Mouse (Mus musculus): ENCODE data around the gene Ptgds. TPM values are rescaled to one million over a fixed set of nuclear protein-coding genes. Genes with fewer than 3 reads are reported as not detected.
A peak's percentile ranks its signal among the peaks of the same experiment; 100 is the strongest.

Ptgds gene
- 100 to 1,000 TPM; 450 to 656 TPM for total RNA-seq (2021)
- long read RNA-seq, experiment 1, transcript Ptgds-204 (6 exons, 645 nt) = minor isoform, 56 of 553 reads
- long read RNA-seq, experiment 1, transcript Ptgds-201 (7 exons, 901 nt) = major isoform, 310 of 553 reads
- long read RNA-seq, experiment 1, transcript Ptgds-203 (7 exons, 775 nt) = minor isoform, 102 of 553 reads
- long read RNA-seq, experiment 1, transcript Ptgds-202 (8 exons, 830 nt) = minor isoform, 17 of 553 reads
- long read RNA-seq, experiment 1, partial matches to known transcripts = 42 of 553 reads
- long read RNA-seq, experiment 1, other reads (novel, unspliced or antisense) = 24 of 553 reads
- long read RNA-seq, experiment 2, transcript Ptgds-201 (7 exons, 901 nt) = major isoform, 281 of 503 reads
- long read RNA-seq, experiment 2, transcript Ptgds-203 (7 exons, 775 nt) = minor isoform, 85 of 503 reads
- long read RNA-seq, experiment 2, transcript Ptgds-202 (8 exons, 830 nt) = minor isoform, 24 of 503 reads
- long read RNA-seq, experiment 2, transcript Ptgds-204 (6 exons, 645 nt) = minor isoform, 41 of 503 reads
- long read RNA-seq, experiment 2, partial matches to known transcripts = 38 of 503 reads
- long read RNA-seq, experiment 2, other reads (novel, unspliced or antisense) = 30 of 503 reads

DNA sequence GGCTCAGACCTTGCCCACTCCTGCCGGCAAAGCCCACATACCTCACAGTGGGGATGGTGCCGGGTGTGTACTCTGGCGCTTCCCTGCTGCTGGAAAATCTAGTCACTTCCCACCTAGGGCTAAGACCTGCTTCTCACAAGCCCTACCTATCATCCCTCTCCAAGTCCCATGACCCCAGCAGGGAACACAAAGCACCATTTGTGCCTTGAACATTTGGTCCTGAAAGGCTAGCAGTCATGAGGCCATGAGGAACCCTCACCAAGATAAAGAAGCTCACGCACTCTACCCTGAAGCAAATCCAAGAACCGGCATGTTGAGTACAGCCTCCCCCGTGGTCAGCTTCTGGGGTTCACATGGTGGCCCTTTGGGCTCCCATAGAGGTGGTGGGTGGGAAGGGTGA, at the start of gene Ptgds:
Ptgds (minus strand) TSS at position 78 of the 400 bp plus-strand sequence.
- peak; percentile 50 to 69 for DNase-seq

DNA sequence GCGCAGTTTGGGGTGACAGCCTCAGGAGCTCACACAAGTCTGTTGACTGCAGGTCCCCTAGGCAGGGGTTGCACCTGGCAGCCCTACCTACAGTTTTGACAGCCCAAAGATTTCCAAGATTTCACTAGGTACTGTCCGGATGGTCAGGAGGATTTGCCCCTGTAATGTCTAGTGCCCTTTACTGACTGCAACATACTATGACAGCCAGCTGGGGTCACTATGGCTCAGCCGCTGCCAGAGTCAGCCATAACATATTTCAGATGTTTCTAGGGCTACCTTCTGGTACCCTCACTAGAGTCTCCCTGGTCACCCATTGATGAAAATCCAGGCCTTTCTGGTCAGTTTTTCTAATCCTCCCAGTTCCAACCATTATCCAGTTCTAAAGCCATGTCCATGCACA, 40.1 kb upstream of the Ptgds start:
- no peak for DNase-seq

DNA sequence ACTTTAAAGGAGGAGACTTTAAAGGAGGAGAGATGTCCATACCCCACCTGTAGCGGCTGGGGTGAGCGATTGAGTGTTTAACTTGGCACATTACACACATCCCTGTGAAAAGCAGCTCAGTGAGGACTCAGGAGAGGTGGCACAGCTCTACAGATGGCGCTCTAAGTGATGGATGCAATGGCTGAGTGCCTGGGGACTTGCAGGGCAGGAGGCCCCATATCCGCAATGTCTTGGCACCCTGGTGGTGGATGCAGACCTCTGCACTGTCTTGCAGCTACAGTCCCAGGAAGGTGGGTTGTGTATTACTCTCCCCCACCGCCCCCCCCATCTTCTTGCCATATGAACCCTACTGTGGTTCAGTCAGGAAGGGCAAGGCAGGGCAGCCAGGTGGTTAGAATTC, 37.1 kb upstream of the Ptgds start:
- DNase-seq = no peak

DNA sequence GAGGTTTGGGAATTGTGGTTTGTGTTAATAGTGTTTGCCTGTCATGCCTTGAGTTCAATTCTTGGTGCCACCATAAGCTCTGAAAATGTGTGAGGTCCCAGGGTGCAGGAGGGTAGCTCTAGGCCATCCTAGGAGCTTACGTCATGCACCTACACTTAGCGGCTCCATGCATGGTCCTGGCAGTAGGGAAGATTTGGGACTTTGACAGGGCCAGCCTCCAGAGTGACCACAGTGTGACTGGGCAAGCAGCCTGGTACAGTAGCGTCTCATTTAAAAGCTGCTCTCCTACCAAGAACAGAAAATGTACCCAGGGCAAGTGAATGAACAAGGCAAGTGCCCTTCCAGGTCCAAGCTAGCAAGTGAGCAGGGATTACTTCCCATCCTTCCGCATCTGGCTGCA, 36.0 kb upstream of the Ptgds start:
- no peak for DNase-seq

DNA sequence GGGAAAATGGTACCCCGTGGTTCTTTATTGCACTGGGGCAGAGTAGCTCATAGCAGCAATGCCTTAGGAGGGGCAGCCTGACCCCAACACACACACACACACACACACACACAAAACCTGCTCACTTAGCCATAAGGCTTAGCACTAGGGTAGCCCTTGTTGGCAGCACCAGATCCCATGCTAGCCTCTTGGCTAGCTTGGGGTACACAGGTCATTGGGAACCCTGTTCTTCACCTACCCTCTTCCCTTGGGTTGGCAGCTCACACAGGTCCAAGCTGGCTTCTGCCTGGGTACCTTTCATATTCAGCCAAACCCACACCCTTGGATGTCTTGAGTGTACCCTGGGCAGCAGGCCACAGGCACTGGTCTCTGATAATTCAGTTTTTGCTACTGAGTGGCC, 35.2 kb upstream of the Ptgds start:
- no peak for DNase-seq

DNA sequence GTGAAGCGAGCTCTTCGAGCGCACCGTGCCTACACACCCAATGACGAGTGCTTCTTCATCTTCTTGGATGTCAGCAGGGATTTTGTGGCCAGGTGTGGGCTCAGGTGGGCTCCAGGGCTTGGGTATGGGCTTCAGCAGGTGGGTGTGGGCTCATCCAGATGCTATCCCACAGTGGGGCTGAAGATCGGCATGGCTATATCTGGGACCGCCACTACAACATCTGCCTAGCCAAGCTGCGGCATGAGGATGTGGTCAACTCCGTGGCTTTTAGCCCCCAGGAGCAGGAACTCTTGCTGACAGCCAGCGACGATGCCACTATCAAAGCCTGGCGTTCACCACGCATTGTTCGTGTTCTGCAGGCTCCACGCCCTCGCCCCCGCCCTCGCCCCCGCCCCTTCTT, 34.7 kb upstream of the Ptgds start:
- no peak for DNase-seq

DNA sequence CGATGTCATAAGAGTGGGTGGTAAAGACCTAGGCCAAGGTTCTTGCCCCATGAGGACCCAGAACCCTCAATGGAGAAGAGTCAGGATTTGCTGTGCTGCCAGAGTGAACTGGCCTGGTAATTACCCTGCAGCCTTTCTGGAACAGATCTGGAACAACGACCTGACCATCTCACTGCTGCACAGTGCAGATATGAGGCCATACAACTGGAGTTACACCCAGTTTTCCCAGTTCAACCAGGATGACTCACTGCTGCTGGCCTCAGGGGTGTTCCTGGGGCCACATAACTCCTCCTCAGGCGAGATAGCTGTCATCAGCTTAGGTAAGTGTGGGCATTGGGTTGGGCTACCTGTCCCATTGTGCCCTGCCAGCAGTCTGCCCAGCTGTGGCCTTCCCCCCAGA, 32.9 kb upstream of the Ptgds start:
- no peak for DNase-seq

DNA sequence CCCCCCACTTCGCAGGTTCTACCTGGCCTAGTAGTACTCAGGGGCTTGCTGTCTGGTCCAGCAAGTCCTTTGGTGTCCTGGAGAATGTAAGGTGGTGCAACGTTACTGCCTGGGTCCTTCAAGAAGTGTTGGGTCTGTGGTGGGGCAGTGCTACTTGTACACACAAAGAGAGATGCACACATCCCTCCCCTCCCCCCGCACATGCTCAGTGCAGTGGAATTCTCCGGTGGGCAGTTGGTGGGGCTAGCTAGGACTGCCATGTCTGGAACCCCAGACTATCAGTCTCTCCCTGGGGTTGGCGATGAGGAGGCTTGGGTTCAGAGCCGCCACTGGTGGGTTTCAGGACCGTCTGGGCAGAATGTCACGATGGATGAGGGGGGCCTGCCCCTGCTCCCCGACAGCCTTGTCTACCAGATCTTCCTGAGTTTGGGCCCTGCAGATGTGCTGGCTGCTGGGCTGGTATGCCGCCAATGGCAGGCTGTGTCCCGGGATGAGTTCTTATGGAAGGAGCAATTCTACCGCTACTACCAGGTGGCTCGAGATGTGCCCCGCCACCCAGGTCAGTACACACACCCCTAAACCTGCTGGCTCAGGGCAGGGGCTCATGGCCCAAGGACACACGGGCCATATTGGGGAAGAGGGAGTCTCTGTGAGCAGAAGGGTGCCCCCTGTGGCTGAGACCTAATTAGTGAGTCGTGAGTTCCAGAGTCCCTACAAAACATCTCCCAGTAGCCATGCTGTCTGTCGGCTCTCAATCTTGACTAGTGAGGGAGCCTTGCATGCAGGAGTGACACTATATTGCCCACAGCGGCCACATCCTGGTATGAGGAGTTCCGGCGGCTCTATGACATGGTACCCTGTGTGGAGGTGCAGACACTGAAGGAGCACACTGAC, 32.0 kb upstream of the Ptgds start, which contains the start of gene C8g:
C8g (minus strand) TSS at position 127 of the 894 bp plus-strand sequence.
- DNase-seq = no peak

DNA sequence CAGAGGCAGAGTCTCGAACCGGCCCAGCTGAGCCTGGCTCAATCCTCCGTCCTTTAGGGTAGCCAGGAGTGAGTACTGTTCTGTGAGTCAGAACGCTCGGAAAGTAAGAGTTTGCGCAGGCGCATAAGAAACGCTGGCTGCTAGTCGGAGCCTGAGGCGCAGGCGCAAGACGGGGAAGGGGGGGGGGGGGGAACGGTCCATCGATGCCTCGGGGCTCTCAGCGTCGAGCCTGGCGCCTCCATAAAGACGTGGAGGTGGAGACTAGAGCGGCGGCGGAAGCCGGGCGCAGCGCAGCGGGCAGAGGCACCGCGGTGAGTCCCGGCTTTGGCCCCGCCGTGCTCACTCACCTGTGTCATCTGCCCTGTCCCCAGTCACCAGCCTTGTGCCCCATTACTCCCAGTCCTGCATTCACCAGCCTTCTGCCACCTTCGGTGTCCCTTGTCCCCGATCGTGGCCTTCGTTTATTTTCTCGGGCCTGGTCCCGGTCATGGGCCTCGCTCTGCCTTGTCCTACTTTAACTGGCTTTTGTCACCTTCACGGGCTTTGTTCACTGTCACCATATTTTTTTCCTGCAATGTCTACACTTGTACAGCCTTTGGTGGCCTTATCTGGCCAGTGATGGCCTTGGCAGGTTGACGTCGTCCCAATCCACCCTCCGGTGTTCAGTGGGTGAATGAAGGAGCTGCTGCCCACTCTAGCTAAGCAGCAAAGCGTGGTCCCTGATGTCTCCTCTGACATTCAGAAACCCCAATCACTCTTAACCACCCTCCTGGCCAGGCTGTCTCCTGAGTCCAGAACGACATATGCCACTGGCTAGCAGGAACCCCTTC, 30.9 kb upstream of the Ptgds start, which contains the start of gene Fbxw5:
Fbxw5 (plus strand) TSS at position 175 of the 830 bp plus-strand sequence.
- peak; percentile 83 to 93 for DNase-seq

DNA sequence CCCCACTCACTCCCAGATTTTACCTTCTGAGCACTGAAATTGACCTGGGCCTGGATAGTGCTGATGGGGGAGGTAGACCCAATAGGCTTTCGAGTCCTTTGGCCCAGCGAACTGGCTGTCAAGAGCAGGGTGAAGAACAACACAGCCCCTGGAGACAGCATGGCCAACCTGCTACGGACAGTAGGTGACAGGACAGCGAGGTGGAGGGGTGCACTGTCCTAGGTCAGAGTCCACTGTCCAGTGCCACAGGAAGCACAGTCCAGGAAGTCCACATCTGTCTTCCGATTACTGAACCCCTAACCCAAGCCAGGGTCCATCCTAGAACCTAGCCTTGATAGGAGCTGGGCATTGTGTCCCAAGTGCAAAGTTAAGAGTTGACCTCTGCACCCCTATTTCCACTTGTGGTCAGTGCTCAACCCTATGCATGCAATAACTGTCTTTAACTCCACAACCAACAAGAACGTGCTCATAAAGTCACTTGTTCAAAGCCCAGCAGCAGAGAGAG, 30.3 kb upstream of the Ptgds start:
- peak in 1 of 2 experiments; percentile 24 for DNase-seq

DNA sequence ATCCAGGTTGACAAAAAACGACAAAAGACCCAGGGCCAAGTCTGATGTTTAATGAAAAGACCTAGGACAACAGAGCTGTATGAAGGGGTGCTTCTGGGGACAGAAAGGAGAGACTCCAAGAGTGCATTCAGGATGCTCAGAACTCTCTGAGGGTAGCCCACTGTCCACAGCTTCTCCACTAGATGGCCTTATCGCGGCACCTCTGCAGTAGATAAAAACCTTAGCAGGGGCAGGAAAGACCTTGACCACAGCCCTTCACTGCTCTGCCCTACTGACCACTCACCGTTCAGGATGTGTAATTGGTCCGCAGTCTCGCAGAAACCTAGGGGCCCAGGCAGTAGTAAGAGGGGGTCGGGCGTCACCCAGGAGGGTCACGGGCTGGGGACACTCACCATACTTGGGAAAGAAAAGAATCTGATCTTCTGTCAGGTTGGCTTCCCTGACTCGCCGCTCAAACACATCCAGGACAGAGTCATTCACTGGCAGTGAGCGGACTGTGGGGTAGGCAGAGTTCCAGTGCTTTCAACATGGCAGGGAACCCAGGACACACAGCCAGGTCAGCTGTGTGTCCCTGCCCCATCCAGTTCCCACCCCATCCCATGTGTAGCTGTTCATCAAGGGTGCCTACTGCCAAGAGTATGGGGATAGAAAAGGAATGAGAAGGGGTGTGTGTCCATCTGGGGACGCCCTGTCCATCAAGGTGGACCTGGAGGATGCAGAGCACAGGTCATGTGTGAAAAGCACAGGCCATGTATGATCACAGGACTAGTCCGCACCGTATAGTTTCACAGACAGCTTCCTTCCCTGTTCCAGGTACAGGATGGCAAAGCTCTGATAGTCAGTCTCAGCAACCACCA, 29.0 kb upstream of the Ptgds start:
- DNase-seq = peak in 1 of 2 experiments; percentile 26

DNA sequence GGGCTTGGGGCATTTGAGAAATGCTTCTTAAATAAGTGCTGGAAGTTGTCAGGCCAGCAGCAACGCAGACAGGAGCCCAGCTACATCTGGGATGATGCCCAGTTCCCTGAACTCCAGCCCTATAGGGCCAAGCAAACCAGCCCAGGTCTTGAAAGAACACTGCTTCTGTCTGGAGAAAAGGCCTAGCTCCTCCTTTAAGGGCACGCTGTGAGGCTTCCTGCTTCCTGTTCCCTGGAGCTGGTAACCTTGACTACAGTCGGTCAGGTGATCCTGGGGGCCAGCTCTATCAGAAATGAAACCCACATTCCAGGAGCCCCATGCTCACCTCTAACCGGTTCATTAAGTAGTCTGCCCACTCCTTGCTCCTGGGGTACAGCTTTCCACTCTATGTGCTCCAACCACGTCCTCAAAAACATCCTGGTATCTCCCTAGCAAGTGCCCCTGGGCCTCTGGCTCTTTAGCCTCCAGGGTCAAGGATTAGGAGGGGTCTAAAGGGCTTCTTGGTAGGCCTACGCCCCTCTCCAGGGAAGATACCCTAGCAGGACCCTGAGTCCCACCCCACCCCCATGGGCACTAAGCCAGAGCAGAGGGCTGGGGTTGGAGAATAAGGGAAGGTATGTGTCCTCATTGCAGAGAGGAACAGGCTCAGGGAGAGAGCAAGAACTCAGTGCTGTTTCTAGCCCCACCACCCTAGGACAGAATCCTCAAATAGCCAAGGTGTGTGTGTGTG, 28.2 kb upstream of the Ptgds start:
- DNase-seq = no peak

DNA sequence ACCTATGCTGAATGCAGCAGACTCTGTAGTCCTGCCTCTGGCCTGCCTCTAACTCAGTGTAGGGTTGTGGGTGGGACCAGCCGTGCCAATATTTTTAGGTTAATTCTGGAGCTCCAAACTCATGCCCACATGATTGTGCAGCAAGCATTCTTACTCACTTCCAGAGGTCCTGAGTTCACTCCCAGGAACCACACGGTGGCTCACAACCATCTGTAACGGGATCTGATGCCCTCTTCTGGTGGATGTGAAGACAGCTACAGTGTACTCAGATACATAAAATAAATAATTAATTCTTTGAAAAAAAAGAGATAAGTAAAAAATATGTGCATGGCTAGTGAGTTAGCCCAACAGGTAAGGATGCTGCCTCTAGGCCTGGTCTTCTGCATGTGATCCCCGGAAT, 26.6 kb upstream of the Ptgds start:
- DNase-seq = no peak

DNA sequence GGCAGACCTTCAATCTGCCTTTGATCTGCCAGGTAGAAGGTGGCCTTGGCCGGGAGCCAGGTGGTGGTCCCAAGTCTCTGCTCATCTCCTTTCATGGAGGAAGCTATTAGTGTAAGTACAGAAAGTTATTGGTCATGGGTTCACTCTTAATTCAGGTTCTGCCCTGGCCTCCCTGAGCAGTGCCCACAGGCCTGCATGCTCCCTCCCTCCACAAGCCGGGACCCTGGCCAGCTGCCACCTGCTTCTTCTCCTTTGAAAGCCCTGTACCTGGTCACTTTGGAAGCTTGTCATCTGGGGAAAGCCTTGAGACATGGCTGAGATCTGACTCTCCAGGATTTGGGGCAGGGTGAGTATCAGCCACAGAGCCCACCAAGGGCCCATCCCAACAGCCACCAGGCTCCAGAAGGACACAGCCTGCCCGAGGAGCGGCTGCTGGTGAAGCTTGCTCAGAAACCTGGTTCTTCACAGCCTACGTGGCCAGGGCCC, 23.7 kb upstream of the Ptgds start, which contains the start of gene Lcn12:
Lcn12 (minus strand) TSS at position 436 of the 486 bp plus-strand sequence.
- DNase-seq = no peak

DNA sequence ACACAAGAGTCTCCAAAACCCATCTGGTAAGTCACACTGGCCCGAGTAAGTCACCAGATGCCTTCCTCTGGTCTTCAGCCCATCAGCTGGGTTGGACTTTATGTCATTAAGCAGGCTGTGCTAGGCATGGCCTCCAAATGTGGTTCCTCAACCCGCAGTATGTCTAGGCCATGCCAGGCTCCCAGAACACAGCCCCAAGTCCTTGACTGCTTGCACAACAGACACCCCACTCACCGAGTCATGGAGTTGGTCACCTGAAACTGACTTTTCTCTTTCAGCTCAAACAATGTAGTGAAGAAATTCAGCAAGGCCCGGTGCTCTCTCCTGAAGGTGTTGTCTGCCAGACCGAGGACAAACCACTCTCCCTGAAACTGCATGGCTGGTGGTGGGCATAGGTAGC, 23.1 kb upstream of the Ptgds start:
- DNase-seq = no peak

DNA sequence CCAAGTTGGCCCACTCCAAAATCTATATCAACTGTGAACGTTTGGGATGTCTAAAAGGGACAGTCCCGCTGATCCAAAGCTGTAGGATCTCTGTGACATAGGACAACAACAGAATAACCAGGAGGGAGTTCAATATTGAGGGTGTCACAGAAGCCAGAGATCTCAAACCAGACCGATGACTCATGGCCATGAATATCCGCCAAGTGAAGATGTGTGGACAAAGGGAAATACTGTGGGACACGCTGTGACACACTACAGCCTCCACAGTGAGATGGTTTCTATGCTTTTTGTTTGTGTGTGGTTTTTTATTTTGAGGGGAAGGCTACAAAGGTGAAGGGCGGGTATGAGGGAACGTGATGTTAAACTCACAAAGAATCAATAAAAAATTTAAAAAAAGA, 18.8 kb upstream of the Ptgds start:
- no peak for DNase-seq

DNA sequence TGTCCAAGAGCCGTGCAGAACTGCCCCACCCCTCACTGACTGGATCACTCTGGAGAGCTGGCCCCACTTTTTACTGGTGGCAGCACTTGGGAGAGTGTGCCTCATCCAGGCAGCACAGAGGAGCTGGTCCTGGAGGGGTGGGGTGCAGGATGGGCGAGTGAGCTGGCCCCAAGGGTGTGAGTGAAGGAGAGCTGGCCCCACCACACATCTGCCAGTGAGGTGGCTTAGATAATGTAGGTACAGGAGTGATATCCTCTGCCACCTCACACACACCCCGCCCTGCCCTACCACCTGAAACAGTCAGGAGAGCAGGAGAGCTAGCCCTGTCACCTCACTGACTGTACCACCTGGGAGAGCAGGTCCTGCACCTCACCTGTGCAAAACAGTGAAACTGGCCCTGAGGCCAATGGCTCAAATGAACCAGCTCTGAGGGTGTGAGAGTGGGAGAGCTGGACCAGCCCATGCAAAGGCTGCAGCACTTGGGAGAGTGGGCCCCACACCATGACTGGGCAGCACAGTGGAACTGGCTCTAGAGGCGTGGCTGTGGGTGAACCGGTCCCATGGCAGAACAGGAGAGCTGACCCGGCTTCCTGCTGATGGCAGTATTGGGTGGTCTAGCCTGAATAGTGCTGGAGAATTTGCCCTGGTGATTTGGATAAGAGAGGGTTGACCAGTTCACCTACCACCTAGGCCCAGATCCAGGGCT, 18.3 kb upstream of the Ptgds start:
- DNase-seq = no peak

DNA sequence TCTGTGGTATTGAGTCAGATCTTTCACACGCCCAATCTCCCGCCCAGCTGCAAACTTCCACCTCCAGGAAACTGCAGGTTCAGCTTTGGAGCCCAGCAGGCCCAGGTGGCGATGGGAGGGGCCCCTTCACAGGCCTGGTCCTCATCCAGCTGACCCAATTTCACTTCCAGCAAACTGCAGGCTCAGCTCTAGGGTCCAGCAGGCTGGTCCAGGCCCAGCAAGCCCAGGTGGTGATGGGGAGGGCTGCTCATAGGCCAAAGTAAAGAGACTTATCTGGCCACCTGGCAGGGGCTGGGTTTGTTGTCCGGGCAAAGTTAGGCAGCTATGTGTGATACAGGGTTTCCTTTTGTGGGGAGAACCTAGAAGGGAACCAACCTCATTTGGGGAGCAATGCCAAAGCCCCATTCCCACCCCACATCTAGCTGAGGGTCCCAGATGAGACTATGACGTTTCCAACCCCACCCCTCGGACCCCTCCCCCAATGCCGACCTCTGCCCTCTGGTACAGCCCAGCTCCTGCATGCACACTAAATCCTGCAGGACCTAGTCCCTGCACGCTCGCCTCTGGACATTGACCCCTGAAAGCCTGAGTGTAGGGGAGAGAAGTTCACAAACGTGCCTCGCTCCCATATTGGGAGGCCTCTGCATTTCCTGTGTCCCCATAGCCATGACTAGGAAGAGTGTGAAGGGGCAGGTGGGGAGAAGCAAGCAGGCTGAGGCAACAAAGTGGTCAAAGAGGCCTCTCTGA, 15.2 kb upstream of the Ptgds start:
- DNase-seq = no peak
